Mouse (Mus musculus) embryonic fibroblast, embryonic 13.5 days (primary cell): ENCODE measurements around the gene Wrb.

Source experiments
- CTCF ChIP-seq: IDR thresholded peaks from 2 replicates; pipeline ENCODE4 v1.5.1; 2011; ENCODE audit warnings: mild to moderate bottlenecking, control low read depth, low read length, moderate library complexity, borderline replicate concordance; ENCODE audit not compliant: insufficient read depth
- POLR2A ChIP-seq: IDR thresholded peaks from 2 replicates; pipeline ENCODE4 v1.6.1; 2011; ENCODE audit warnings: low read depth, mild to moderate bottlenecking, control low read depth, low read length, moderate library complexity

DNA sequence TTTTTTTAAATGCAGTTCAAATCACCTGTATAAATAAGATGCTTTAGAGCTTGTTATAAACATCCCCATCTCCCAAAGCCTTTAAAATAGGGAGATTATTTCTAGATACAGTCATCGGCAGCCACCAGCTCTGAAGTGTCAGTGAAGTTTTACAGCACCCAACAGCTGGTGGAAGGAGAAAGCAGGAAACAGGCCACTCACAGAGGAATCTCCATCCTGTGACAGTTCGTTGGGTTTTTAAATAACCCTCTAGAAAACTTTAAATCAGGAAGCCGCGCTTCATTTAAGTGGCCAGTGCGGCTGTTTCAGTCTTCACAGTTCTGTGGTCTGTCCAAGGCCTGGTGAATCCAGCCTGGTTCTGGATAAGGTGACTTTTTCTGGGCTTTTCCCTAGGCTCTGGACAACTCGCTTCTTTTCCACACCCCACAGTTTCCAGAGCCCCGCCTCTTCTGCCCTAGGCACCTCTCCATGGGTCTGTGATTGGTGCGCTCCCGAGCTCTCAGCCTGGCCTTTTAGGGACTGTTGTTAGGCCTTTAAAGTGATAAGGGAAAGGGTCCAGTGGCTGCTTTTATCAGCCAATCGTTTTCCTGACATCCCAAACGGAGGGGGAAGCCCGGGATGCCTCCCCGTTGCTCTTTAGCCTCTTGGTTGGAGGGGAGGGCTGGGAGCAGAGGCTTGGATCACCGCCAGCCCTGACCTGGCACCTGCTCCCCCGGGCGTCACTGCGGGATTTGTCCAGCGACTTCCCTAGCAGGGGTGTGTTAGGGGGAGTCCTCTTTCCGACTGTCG is 54.9 kb downstream of the Wrb start, which contains the start of gene Sh3bgr:
- TF ChIP-seq CTCF (no peak), POLR2A (peak; percentile 22; the same call in 1 of the 2 replicates)
